Mouse (Mus musculus): Measurements from ENCODE around the gene Skor1.

- no peak for TF ChIP-seq CTCF (IDR thresholded peaks at IDR 0.05; ENCODE audit: control insufficient read depth, insufficient read depth, insufficient replicate concordance, low read depth, low read length)
- no peak for TF ChIP-seq POLR2A (IDR thresholded peaks at IDR 0.05; ENCODE audit: control insufficient read depth, low read depth, low read length)
Measured at GRCm38 (mm10) chr9:63151949-63152348, 3.2 kb upstream of the Skor1 start.
